Mouse (Mus musculus) kidney, postnatal 0 days (tissue): ENCODE data around the gene Prmt1. TPM values are rescaled to one million over a fixed set of nuclear protein-coding genes. Genes with fewer than 3 reads are reported as not detected.

Source experiments
- ATAC-seq: fragments of 200-750 bp; cut with Nextera tagmentation; replicated peaks from 2 replicates; pipeline ENCODE4 v1.8.0; 2017; ENCODE audit warnings: low read depth, moderate number of reproducible peaks, moderate TSS enrichment, moderate library complexity; ENCODE audit not compliant: low FRiP score
- DNase-seq: peaks from one replicate; pipeline ENCODE4 v3.0.0-alpha.2; 2016; ENCODE audit warnings: low spot score
- H3K27ac ChIP-seq: fragments of 300-500 bp; sonication (generic); 2 replicates; pipeline ENCODE4 v1.5.1; 2014; ENCODE audit warnings: mild to moderate bottlenecking
- H3K27me3 ChIP-seq: fragments of 300-500 bp; sonication (generic); 2 replicates; pipeline ENCODE4 v1.6.1; 2014; ENCODE audit warnings: low read length, mixed read lengths; ENCODE audit not compliant: insufficient read depth
- H3K36me3 ChIP-seq: fragments of 300-500 bp; sonication (generic); 2 replicates; pipeline ENCODE4 v1.6.1; 2014; ENCODE audit warnings: low read length, mixed read lengths; ENCODE audit not compliant: insufficient read depth
- H3K4me1 ChIP-seq: fragments of 300-500 bp; sonication (generic); replicated peaks from 2 replicates; pipeline ENCODE4 v1.6.1; 2014; ENCODE audit warnings: antibody characterized with exemption, low read length, mixed read lengths; ENCODE audit not compliant: insufficient read depth
- H3K4me2 ChIP-seq: fragments of 300-500 bp; sonication (generic); 2 replicates; pipeline ENCODE4 v1.6.1; 2014; ENCODE audit warnings: mild to moderate bottlenecking, low read length, moderate library complexity, mixed read lengths
- H3K4me3 ChIP-seq: fragments of 300-500 bp; sonication (generic); replicated peaks from 2 replicates; pipeline ENCODE4 v1.5.1; 2014; ENCODE audit warnings: low read depth, low read length
- H3K9ac ChIP-seq: fragments of 300-500 bp; sonication (generic); 2 replicates; pipeline ENCODE4 v1.6.1; 2014; ENCODE audit warnings: low read depth, low read length
- H3K9me3 ChIP-seq: fragments of 300-500 bp; sonication (generic); replicated peaks from 2 replicates; pipeline ENCODE4 v1.6.1; 2016; ENCODE audit warnings: low read length, inconsistent platforms, mixed read lengths
- CTCF ChIP-seq: IDR thresholded peaks from 2 replicates; pipeline ENCODE4 v1.5.1; 2016; ENCODE audit warnings: antibody characterized with exemption, low read depth, mild to moderate bottlenecking, moderate library complexity
- WGBS: fragments of 180-500 bp; shearing (Covaris S2); extraction: QIAGEN DNeasy Blood & Tissue Kit; methylation state at CpG from one replicate; pipeline ENCODE4 v1.1.7; 2014; 5-methylcytosine and 5-hydroxymethylcytosine counted together
- polyA plus RNA-seq: library from polyadenylated mRNA; unstranded; fragments of >200 nt; fragmentation: Nextera tagmentation; extraction: Ambion mirVana; gene quantifications from 2 replicates; pipeline ENCODE4 v1.2.1, GENCODE M21; 2015

Gene Prmt1
- polyA plus RNA-seq, 1 experiment from 2014 or later: 414 TPM

- WGBS: under 1% methylated on average over 45 of the region's 45 CpGs
- peaks cover 14% of the 10 kb centered on the region for H3K36me3 ChIP-seq
- peak overlapping the region; percentile 97 for H3K9ac ChIP-seq
- H3K27me3 ChIP-seq: no peaks in the 10 kb centered on the region
- no peaks in the 10 kb centered on the region for H3K9me3 ChIP-seq
- DNase-seq (peak; percentile 88), ATAC-seq (peak; percentile 4)
- peak overlapping the region; percentile 86 for H3K4me2 ChIP-seq
- H3K4me1 ChIP-seq: peaks cover 19% of the 10 kb centered on the region; the same call in 1 of the 2 replicates
- TF ChIP-seq CTCF: peak; percentile 61
- peak overlapping the region; percentile 96 for H3K27ac ChIP-seq
- H3K4me3 ChIP-seq: peak overlapping the region; percentile 97
These were observed 675 bp downstream of the Prmt1 start for GRCm38 (mm10) chr7:44985595-44986191.

GRCm38 (mm10) chr7:44984833-44985164 lies 1.6 kb downstream of the Prmt1 start:
- Histone ChIP-seq H3K9ac (no peak overlapping the region), H3K27ac (0 out of 2 replicates have a peak overlapping the region, but pooled peaks have one; percentile 96), H3K4me3 (0 out of 2 replicates have a peak overlapping the region, but pooled peaks have one; percentile 97), H3K27me3 (no peaks in the 10 kb centered on the region), H3K4me1 (peaks cover 19% of the 10 kb centered on the region; the same call in 1 of the 2 replicates), H3K36me3 (peaks cover 23% of the 10 kb centered on the region), H3K9me3 (no peaks in the 10 kb centered on the region), H3K4me2 (peak overlapping the region; percentile 86)
- TF ChIP-seq CTCF: no peak
- ATAC-seq: no peak
- WGBS: 33% methylated on average over 3 of the region's 3 CpGs
- DNase-seq: no peak

GRCm38 (mm10) chr7:44983944-44984832 lies 2.2 kb downstream of the Prmt1 start:
- TF ChIP-seq CTCF: no peak; the same call in 1 of the 2 replicates
- peaks cover 19% of the 10 kb centered on the region; the same call in 1 of the 2 replicates for H3K4me1 ChIP-seq
- H3K27me3 ChIP-seq: no peaks in the 10 kb centered on the region
- H3K4me3 ChIP-seq: no peak overlapping the region
- H3K27ac ChIP-seq: no peak overlapping the region
- DNase-seq (no peak), ATAC-seq (no peak)
- H3K9ac ChIP-seq: 0 out of 2 replicates have a peak overlapping the region, but pooled peaks have one; percentile 18
- H3K4me2 ChIP-seq: peak overlapping the region; percentile 86
- WGBS: 64% methylated on average over 7 of the region's 7 CpGs
- H3K36me3 ChIP-seq: peaks cover 29% of the 10 kb centered on the region
- no peaks in the 10 kb centered on the region for H3K9me3 ChIP-seq

- no peak for ATAC-seq
- 29% methylated on average over 6 of the region's 6 CpGs for WGBS
These were observed 3.3 kb downstream of the Prmt1 start for GRCm38 (mm10) chr7:44983085-44983484.

GRCm38 (mm10) chr7:44981539-44981938 lies 4.8 kb downstream of the Prmt1 start:
- ATAC-seq: no peak
- Histone ChIP-seq H3K9ac (no peak overlapping the region), H3K36me3 (peaks cover 53% of the 10 kb centered on the region), H3K27ac (no peak overlapping the region), H3K4me1 (peaks cover 10% of the 10 kb centered on the region; the same call in 1 of the 2 replicates), H3K4me3 (no peak overlapping the region), H3K4me2 (no peak overlapping the region), H3K27me3 (no peaks in the 10 kb centered on the region), H3K9me3 (no peaks in the 10 kb centered on the region)
- 94% methylated on average over 8 of the region's 8 CpGs for WGBS
- no peak for DNase-seq
- TF ChIP-seq CTCF: no peak

More at GRCm38 (mm10) chr7:44983085-44983484, 3.3 kb downstream of the Prmt1 start:
- Histone ChIP-seq H3K4me3 (no peak overlapping the region), H3K27ac (no peak overlapping the region), H3K4me2 (no peak overlapping the region), H3K9ac (no peak overlapping the region), H3K36me3 (peaks cover 41% of the 10 kb centered on the region), H3K27me3 (no peaks in the 10 kb centered on the region), H3K9me3 (no peaks in the 10 kb centered on the region), H3K4me1 (peaks cover 15% of the 10 kb centered on the region; the same call in 1 of the 2 replicates)
- TF ChIP-seq CTCF: peak; percentile 91
- peak; percentile 86 for DNase-seq

GRCm38 (mm10) chr7:44978300-44978699 lies 8.1 kb downstream of the Prmt1 start:
- Histone ChIP-seq H3K27me3 (no peaks in the 10 kb centered on the region), H3K4me2 (no peak overlapping the region), H3K4me1 (peaks cover 8% of the 10 kb centered on the region), H3K27ac (no peak overlapping the region), H3K4me3 (no peak overlapping the region), H3K36me3 (peaks cover 60% of the 10 kb centered on the region), H3K9ac (no peak overlapping the region), H3K9me3 (no peaks in the 10 kb centered on the region)
- ATAC-seq: no peak
- peak; percentile 18; the same call in 1 of the 2 replicates for TF ChIP-seq CTCF
- no peak for DNase-seq
- 94% methylated on average over 3 of the region's 3 CpGs for WGBS
